Mouse (Mus musculus) heart, adult 2 months (tissue): ENCODE measurements at regions not wholly inside any gene's neighbourhood (a gene's known extent, or its start where the extent isn't known, plus 50 kb on each side); places are given as distances from the start of the nearest gene placed in this dataset.

ENCODE experiments used
- CTCF ChIP-seq: fragments of 200-600 bp; IDR thresholded peaks from 2 replicates; pipeline ENCODE4 v1.8.1; 2022; ENCODE audit warnings: antibody characterized with exemption, mild to moderate bottlenecking, moderate library complexity
- EP300 ChIP-seq: fragments of 200-500 bp; IDR thresholded peaks from 2 replicates; pipeline ENCODE4 v1.6.1; 2011; ENCODE audit warnings: low read depth, low read length, control low read depth; ENCODE audit not compliant: insufficient read depth
- POLR2A ChIP-seq: fragments of 200-500 bp; IDR thresholded peaks from 2 replicates; pipeline ENCODE4 v1.6.1; 2011; ENCODE audit warnings: mild to moderate bottlenecking, low read depth, low read length, control low read depth; ENCODE audit not compliant: insufficient read depth

- no peak for TF ChIP-seq CTCF
- no peak for TF ChIP-seq POLR2A
- no peak for TF ChIP-seq EP300
Observed at GRCm38 (mm10) chr10:83945503-83945902, 222.8 kb downstream of the 1500009L16Rik start.
